Mouse (Mus musculus): ENCODE results near the gene Adprm.
"Not testable (repeated sequence)": the region's sequence is repeated elsewhere in the genome, so short reads cannot be mapped to it uniquely, and the experiment has no call there.

The Adprm gene

GRCm38 (mm10) chr11:67052321-67052952 is at the start of gene Adprm, which contains the start of gene Sco1:
TSS of gene Adprm (minus strand) at chr11:67052594.
TSS of gene Sco1 (plus strand) at chr11:67052670.
- DNase-seq = peak; percentile 93 to 94

- DNase-seq = peak; percentile 48 to 74
Measured at GRCm38 (mm10) chr11:67101713-67102112, 49.3 kb upstream of the Adprm start.

- peak; percentile 35 to 60 for DNase-seq
Measured at GRCm38 (mm10) chr11:67100169-67100568, 47.8 kb upstream of the Adprm start.

- DNase-seq = no peak
Measured at GRCm38 (mm10) chr11:67099241-67099640, 46.8 kb upstream of the Adprm start.

GRCm38 (mm10) chr11:67098427-67098826 is 46.0 kb upstream of the Adprm start:
- no peak for DNase-seq

- DNase-seq = no peak
Measured at GRCm38 (mm10) chr11:67097709-67098108, 45.3 kb upstream of the Adprm start.

GRCm38 (mm10) chr11:67094470-67094869 is 42.1 kb upstream of the Adprm start:
- DNase-seq = no peak

GRCm38 (mm10) chr11:67093652-67094051 is 41.3 kb upstream of the Adprm start:
- no peak for DNase-seq

GRCm38 (mm10) chr11:67093201-67093600 is 40.8 kb upstream of the Adprm start:
- no peak for DNase-seq

- not testable (repeated sequence) for DNase-seq
Measured at GRCm38 (mm10) chr11:67092354-67092753, 40.0 kb upstream of the Adprm start.

- no peak for DNase-seq
Measured at GRCm38 (mm10) chr11:67087225-67087624, 34.8 kb upstream of the Adprm start.

GRCm38 (mm10) chr11:67086467-67087164 is 34.2 kb upstream of the Adprm start:
- peak; percentile 25 to 31 for DNase-seq

GRCm38 (mm10) chr11:67085489-67085888 is 33.1 kb upstream of the Adprm start:
- DNase-seq = peak; percentile 69 to 83

GRCm38 (mm10) chr11:67083712-67084340 is 31.4 kb upstream of the Adprm start:
- no peak for DNase-seq

GRCm38 (mm10) chr11:67083239-67083638 is 30.8 kb upstream of the Adprm start:
- DNase-seq = no peak

- DNase-seq = no peak
Measured at GRCm38 (mm10) chr11:67082793-67083192, 30.4 kb upstream of the Adprm start.

GRCm38 (mm10) chr11:67082188-67082587 is 29.8 kb upstream of the Adprm start:
- no peak for DNase-seq

GRCm38 (mm10) chr11:67081125-67081649 is 28.8 kb upstream of the Adprm start:
- DNase-seq = peak; percentile 64 to 69

GRCm38 (mm10) chr11:67080168-67080567 is 27.8 kb upstream of the Adprm start:
- DNase-seq = peak; percentile 47 to 80

GRCm38 (mm10) chr11:67079740-67080139 is 27.3 kb upstream of the Adprm start:
- DNase-seq = no peak

GRCm38 (mm10) chr11:67078888-67079287 is 26.5 kb upstream of the Adprm start:
- DNase-seq = no peak

- DNase-seq = no peak
Measured at GRCm38 (mm10) chr11:67078000-67078399, 25.6 kb upstream of the Adprm start, which contains the start of gene Myh3. TSS of gene Myh3 (plus strand) at chr11:67078300.

- no peak for DNase-seq
Measured at GRCm38 (mm10) chr11:67077435-67077834, 25.0 kb upstream of the Adprm start.

GRCm38 (mm10) chr11:67076781-67077180 is 24.4 kb upstream of the Adprm start:
- no peak for DNase-seq
